Mouse (Mus musculus) megakaryocyte, embryonic 14.5 days (primary cell): ENCODE data around the gene Cdkl4. TPM values are rescaled to one million over a fixed set of nuclear protein-coding genes. Genes with fewer than 3 reads are reported as not detected.
"Not testable (repeated sequence)": the region's sequence is repeated elsewhere in the genome, so short reads cannot be mapped to it uniquely, and the experiment has no call there.

Experiments used
- H3K27me3 ChIP-seq: replicated peaks from 2 replicates; pipeline ENCODE3; 2012; ENCODE audit warnings: inconsistent platforms
- H3K36me3 ChIP-seq: replicated peaks from 2 replicates; pipeline ENCODE3; 2012; ENCODE audit warnings: low read length, inconsistent platforms, mixed read lengths
- H3K4me1 ChIP-seq: 2 replicates; pipeline ENCODE4 v1.6.1; 2012; ENCODE audit warnings: inconsistent platforms
- H3K4me3 ChIP-seq: replicated peaks from 2 replicates; pipeline ENCODE3; 2012; ENCODE audit warnings: moderate library complexity, mild to moderate bottlenecking, inconsistent platforms
- H3K9me3 ChIP-seq: 2 replicates; pipeline ENCODE4 v1.6.1; 2012; ENCODE audit warnings: inconsistent platforms
- FLI1 ChIP-seq: IDR thresholded peaks from 2 replicates; pipeline ENCODE4 v1.6.1; 2012; ENCODE audit warnings: low read length, inconsistent platforms, mixed read lengths
- GATA1 ChIP-seq: IDR thresholded peaks from 3 replicates; pipeline ENCODE4 v1.6.1; 2012; ENCODE audit warnings: mixed read lengths, low read length, inconsistent platforms, borderline replicate concordance
- polyA plus RNA-seq: library from polyadenylated mRNA; stranded (reverse); fragments of >175 nt; gene quantifications from 2 replicates; pipeline ENCODE4 v1.2.3, GENCODE M21; 2012; ENCODE audit warnings: low replicate concordance; ENCODE audit not compliant: insufficient read depth

Cdkl4 gene
- polyA plus RNA-seq, 1 experiment, result 0.13 TPM

- peaks cover 26% of the 10 kb centered on the region for H3K4me1 ChIP-seq
- H3K4me3 ChIP-seq, result peak overlapping the region; percentile 93
- no peaks in the 10 kb centered on the region for H3K27me3 ChIP-seq
- H3K9me3 ChIP-seq, result no peaks in the 10 kb centered on the region; the same call in 1 of the 2 replicates
- no peaks in the 10 kb centered on the region for H3K36me3 ChIP-seq
- TF ChIP-seq FLI1, result no peak
- no peak for TF ChIP-seq GATA1
Measured at GRCm38 (mm10) chr17:80552653-80553052, 25.0 kb downstream of the Cdkl4 start.

GRCm38 (mm10) chr17:80550981-80551380 lies 26.6 kb downstream of the Cdkl4 start:
- Histone ChIP-seq H3K4me1 (peaks cover 30% of the 10 kb centered on the region), H3K27me3 (no peaks in the 10 kb centered on the region), H3K36me3 (no peaks in the 10 kb centered on the region), H3K9me3 (no peaks in the 10 kb centered on the region; the same call in 1 of the 2 replicates), H3K4me3 (no peak overlapping the region)
- no peak for TF ChIP-seq GATA1
- TF ChIP-seq FLI1, result no peak

- no peak overlapping the region for H3K4me3 ChIP-seq
- H3K36me3 ChIP-seq, result no peaks in the 10 kb centered on the region
- H3K27me3 ChIP-seq, result peaks cover 1% of the 10 kb centered on the region
- no peaks in the 10 kb centered on the region for H3K9me3 ChIP-seq
- no peak for TF ChIP-seq GATA1
- no peak for TF ChIP-seq FLI1
- H3K4me1 ChIP-seq, result peaks cover 10% of the 10 kb centered on the region
Measured at GRCm38 (mm10) chr17:80546846-80547245, 30.8 kb downstream of the Cdkl4 start.

- Histone ChIP-seq H3K36me3 (no peaks in the 10 kb centered on the region), H3K9me3 (no peaks in the 10 kb centered on the region), H3K27me3 (peaks cover 1% of the 10 kb centered on the region), H3K4me1 (peaks cover 12% of the 10 kb centered on the region), H3K4me3 (no peak overlapping the region)
- TF ChIP-seq GATA1 (no peak), FLI1 (no peak)
Measured at GRCm38 (mm10) chr17:80546227-80546626, 31.4 kb downstream of the Cdkl4 start.

GRCm38 (mm10) chr17:80543646-80544045 lies 34.0 kb downstream of the Cdkl4 start:
- Histone ChIP-seq H3K27me3 (peaks cover 3% of the 10 kb centered on the region), H3K36me3 (no peaks in the 10 kb centered on the region), H3K4me3 (no peak overlapping the region), H3K4me1 (peaks cover 9% of the 10 kb centered on the region), H3K9me3 (no peaks in the 10 kb centered on the region)
- TF ChIP-seq FLI1 (no peak), GATA1 (no peak)

GRCm38 (mm10) chr17:80537136-80537535 lies 40.5 kb downstream of the Cdkl4 start:
- TF ChIP-seq FLI1 (no peak), GATA1 (no peak)

GRCm38 (mm10) chr17:80535633-80536032 lies 42.0 kb downstream of the Cdkl4 start:
- TF ChIP-seq FLI1 (no peak), GATA1 (no peak)
- no peaks in the 10 kb centered on the region for H3K36me3 ChIP-seq
- H3K4me1 ChIP-seq, result peaks cover 16% of the 10 kb centered on the region
- H3K4me3 ChIP-seq, result no peak overlapping the region
- H3K9me3 ChIP-seq, result no peaks in the 10 kb centered on the region
- H3K27me3 ChIP-seq, result peaks cover 1% of the 10 kb centered on the region

More at GRCm38 (mm10) chr17:80537136-80537535, 40.5 kb downstream of the Cdkl4 start:
- no peak overlapping the region for H3K4me3 ChIP-seq
- peaks cover 1% of the 10 kb centered on the region for H3K27me3 ChIP-seq
- H3K36me3 ChIP-seq, result no peaks in the 10 kb centered on the region
- H3K4me1 ChIP-seq, result peaks cover 15% of the 10 kb centered on the region
- H3K9me3 ChIP-seq, result no peaks in the 10 kb centered on the region

GRCm38 (mm10) chr17:80531351-80531750 lies 46.3 kb downstream of the Cdkl4 start:
- H3K27me3 ChIP-seq, H3K36me3 ChIP-seq, H3K9me3 ChIP-seq, H3K4me1 ChIP-seq, H3K4me3 ChIP-seq: not testable (repeated sequence)

- no peaks in the 10 kb centered on the region for H3K9me3 ChIP-seq
- H3K36me3 ChIP-seq, result no peaks in the 10 kb centered on the region
- TF ChIP-seq FLI1, result no peak
- no peak for TF ChIP-seq GATA1
- H3K4me1 ChIP-seq, result peaks cover 31% of the 10 kb centered on the region
- H3K4me3 ChIP-seq, result no peak overlapping the region
- H3K27me3 ChIP-seq, result no peaks in the 10 kb centered on the region
Measured at GRCm38 (mm10) chr17:80523231-80523630, 54.4 kb downstream of the Cdkl4 start.

GRCm38 (mm10) chr17:80522229-80522556 lies 55.4 kb downstream of the Cdkl4 start:
- Histone ChIP-seq H3K36me3 (no peaks in the 10 kb centered on the region), H3K4me1 (peaks cover 39% of the 10 kb centered on the region), H3K4me3 (peak overlapping the region; percentile 34), H3K9me3 (no peaks in the 10 kb centered on the region), H3K27me3 (no peaks in the 10 kb centered on the region)
- TF ChIP-seq GATA1 (no peak), FLI1 (no peak)
